Mouse (Mus musculus): Measurements from ENCODE around the gene Npb. TPM values are rescaled to one million over a fixed set of nuclear protein-coding genes. Genes with fewer than 3 reads are reported as not detected.
A peak's percentile ranks its signal among the peaks of the same experiment; 100 is the strongest.

Gene Npb
- polyA plus RNA-seq, 1 experiment from 2014 or later = 3.6 TPM

GRCm38 (mm10) chr11:120641869-120642268 lies 33.6 kb downstream of the Npb start:
- 81% methylated on average over 8 of the region's 8 CpGs for WGBS
- ATAC-seq (replicated peaks; ENCODE audit: low FRiP score) (no peak), DNase-seq (ENCODE audit: low spot score) (no peak)
- no peaks in the 10 kb centered on the region for H3K36me3 ChIP-seq (ENCODE audit: control insufficient read depth, insufficient read depth, low read length)
- H3K27ac ChIP-seq (ENCODE audit: low read depth, low read length) = no peak overlapping the region
- H3K4me2 ChIP-seq = no peak overlapping the region
- no peak overlapping the region for H3K9ac ChIP-seq (ENCODE audit: low read depth, low read length)
- no peak overlapping the region for H3K4me3 ChIP-seq (ENCODE audit: low read depth, low read length)
- peaks cover 18% of the 10 kb centered on the region for H3K27me3 ChIP-seq (replicated peaks; ENCODE audit: control insufficient read depth, insufficient read depth, low read length)
- H3K9me3 ChIP-seq (ENCODE audit: control insufficient read depth, low read length) = no peaks in the 10 kb centered on the region
- H3K4me1 ChIP-seq (replicated peaks; ENCODE audit: control insufficient read depth, insufficient read depth, low read length) = peaks cover 11% of the 10 kb centered on the region

DNA sequence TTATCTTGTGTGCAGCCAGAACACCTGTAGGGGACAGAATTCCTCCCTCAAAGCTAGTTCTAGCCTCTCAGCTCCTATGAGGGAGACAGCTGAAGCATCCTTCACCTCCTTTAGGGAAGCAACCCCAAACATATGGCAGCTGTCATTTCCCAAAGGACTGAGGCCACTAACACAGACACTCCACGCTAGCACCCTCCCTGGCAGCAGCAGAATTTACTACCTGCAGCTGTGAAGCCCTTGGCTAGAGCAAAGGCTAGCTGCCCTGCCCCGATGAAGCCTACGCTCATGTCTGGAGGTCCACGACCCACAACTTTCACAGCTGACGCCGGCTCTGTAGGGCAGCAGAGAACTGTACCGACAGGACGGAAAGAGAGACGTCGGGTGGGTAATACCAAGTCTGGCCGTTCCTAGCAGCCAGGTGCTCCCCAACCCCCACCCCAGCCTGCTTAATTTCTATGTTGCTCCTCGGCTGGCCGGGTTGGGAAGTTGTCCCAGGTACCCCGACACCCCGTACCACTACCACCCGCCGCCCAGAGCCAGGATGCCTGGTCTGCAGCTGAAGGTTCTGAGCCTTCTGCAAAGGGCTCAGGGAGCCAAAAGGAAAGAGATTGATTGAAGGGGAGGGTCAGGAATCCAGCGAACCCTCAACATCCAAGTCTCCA lies 34.8 kb downstream of the Npb start:
- DNase-seq (ENCODE audit: low spot score) (no peak), ATAC-seq (replicated peaks; ENCODE audit: low FRiP score) (peak; percentile 57)
- peak overlapping the region; percentile 56 for H3K9ac ChIP-seq (ENCODE audit: low read depth, low read length)
- no peaks in the 10 kb centered on the region for H3K36me3 ChIP-seq (ENCODE audit: control insufficient read depth, insufficient read depth, low read length)
- H3K27ac ChIP-seq (ENCODE audit: low read depth, low read length) = 0 out of 2 replicates have a peak overlapping the region, but pooled peaks have one; percentile 13
- no peaks in the 10 kb centered on the region for H3K9me3 ChIP-seq (ENCODE audit: control insufficient read depth, low read length)
- H3K4me3 ChIP-seq (ENCODE audit: low read depth, low read length) = peak overlapping the region; percentile 50
- H3K27me3 ChIP-seq (replicated peaks; ENCODE audit: control insufficient read depth, insufficient read depth, low read length) = peaks cover 23% of the 10 kb centered on the region
- H3K4me1 ChIP-seq (replicated peaks; ENCODE audit: control insufficient read depth, insufficient read depth, low read length) = peaks cover 19% of the 10 kb centered on the region
- WGBS = 5% methylated on average over 18 of the region's 18 CpGs
- peak overlapping the region; percentile 81 for H3K4me2 ChIP-seq

- DNase-seq (ENCODE audit: low spot score) (peak; percentile 96), ATAC-seq (replicated peaks; ENCODE audit: low FRiP score) (peak; percentile 99)
- H3K27me3 ChIP-seq (replicated peaks; ENCODE audit: control insufficient read depth, insufficient read depth, low read length) = peaks cover 23% of the 10 kb centered on the region
- no peaks in the 10 kb centered on the region for H3K36me3 ChIP-seq (ENCODE audit: control insufficient read depth, insufficient read depth, low read length)
- H3K4me1 ChIP-seq (replicated peaks; ENCODE audit: control insufficient read depth, insufficient read depth, low read length) = peaks cover 23% of the 10 kb centered on the region
- H3K27ac ChIP-seq (ENCODE audit: low read depth, low read length) = 0 out of 2 replicates have a peak within 1 kb of the TSS, but pooled peaks have one; percentile 13
- peak within 1 kb of the TSS; percentile 81 for H3K4me2 ChIP-seq
- H3K9me3 ChIP-seq (ENCODE audit: control insufficient read depth, low read length) = no peaks in the 10 kb centered on the region
- peak within 1 kb of the TSS; percentile 56 for H3K9ac ChIP-seq (ENCODE audit: low read depth, low read length)
- peak within 1 kb of the TSS; percentile 50 for H3K4me3 ChIP-seq (ENCODE audit: low read depth, low read length)
- under 1% methylated on average over 15 of the region's 15 CpGs for WGBS
These were observed 35.3 kb downstream of the Npb start, which contains the start of gene Pycr1 for GRCm38 (mm10) chr11:120643601-120643987. Pycr1 (minus strand) TSS chr11:120643769.

DNA sequence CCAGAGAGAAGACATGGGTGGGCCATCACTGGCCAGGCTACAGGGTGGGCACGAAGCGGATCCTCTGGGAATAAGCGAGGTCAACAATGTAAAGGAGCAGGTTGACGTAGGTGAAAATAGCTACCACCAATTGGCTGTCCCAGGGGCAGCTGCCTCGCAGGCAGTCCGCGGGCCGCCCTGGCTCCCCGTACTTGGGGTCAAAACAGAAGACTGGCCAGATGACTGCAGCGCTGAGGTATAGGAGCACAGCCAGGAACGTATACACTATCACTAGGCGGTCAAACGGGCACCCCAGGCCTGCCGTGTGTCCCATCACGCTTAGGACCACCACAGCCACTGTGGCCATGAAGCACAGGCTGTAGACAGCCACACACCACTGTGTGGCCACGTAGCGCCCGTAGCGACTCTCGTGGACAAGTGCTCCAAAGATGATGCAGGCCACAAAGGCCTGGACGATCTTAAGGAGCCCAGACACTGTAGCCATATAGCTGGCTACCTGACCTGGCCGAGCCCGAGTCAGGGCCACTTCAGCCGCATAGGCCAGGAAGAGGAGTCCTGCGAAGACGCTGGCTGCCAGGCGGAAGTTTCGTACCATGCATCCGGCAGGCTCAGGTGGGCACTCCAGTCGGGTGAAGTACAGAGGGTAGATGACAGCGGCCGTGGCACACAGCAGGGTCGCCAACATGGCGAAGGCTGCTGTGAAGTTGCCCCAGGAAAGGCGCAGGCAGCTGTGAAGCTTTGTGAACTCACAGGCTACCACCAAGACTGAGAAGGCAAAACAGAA lies 39.0 kb downstream of the Npb start:
- Histone ChIP-seq H3K9ac (ENCODE audit: low read depth, low read length) (0 out of 2 replicates have a peak overlapping the region, but pooled peaks have one; percentile 56), H3K36me3 (ENCODE audit: control insufficient read depth, insufficient read depth, low read length) (no peaks in the 10 kb centered on the region), H3K4me3 (ENCODE audit: low read depth, low read length) (peak overlapping the region; percentile 39; the same call in 1 of the 2 replicates), H3K9me3 (ENCODE audit: control insufficient read depth, low read length) (no peaks in the 10 kb centered on the region), H3K27ac (ENCODE audit: low read depth, low read length) (no peak overlapping the region), H3K4me1 (replicated peaks; ENCODE audit: control insufficient read depth, insufficient read depth, low read length) (peaks cover 23% of the 10 kb centered on the region), H3K4me2 (peak overlapping the region; percentile 71), H3K27me3 (replicated peaks; ENCODE audit: control insufficient read depth, insufficient read depth, low read length) (peaks cover 11% of the 10 kb centered on the region; the same call in 1 of the 2 replicates)
- WGBS = 76% methylated on average over 35 of the region's 35 CpGs
- no peak for DNase-seq (ENCODE audit: low spot score)
- ATAC-seq (replicated peaks; ENCODE audit: low FRiP score) = no peak

- H3K9me3 ChIP-seq (ENCODE audit: control insufficient read depth, low read length) = no peaks in the 10 kb centered on the region
- H3K4me1 ChIP-seq (replicated peaks; ENCODE audit: control insufficient read depth, insufficient read depth, low read length) = peaks cover 16% of the 10 kb centered on the region
- no peaks in the 10 kb centered on the region for H3K36me3 ChIP-seq (ENCODE audit: control insufficient read depth, insufficient read depth, low read length)
- DNase-seq (ENCODE audit: low spot score) (peak; percentile 65), ATAC-seq (replicated peaks; ENCODE audit: low FRiP score) (no peak)
- no peak within 1 kb of the TSS for H3K27ac ChIP-seq (ENCODE audit: low read depth, low read length)
- H3K9ac ChIP-seq (ENCODE audit: low read depth, low read length) = peak within 1 kb of the TSS; percentile 56
- H3K4me3 ChIP-seq (ENCODE audit: low read depth, low read length) = peak within 1 kb of the TSS; percentile 39
- 9% methylated on average over 13 of the region's 13 CpGs for WGBS
- H3K4me2 ChIP-seq = peak within 1 kb of the TSS; percentile 71
- H3K27me3 ChIP-seq (replicated peaks; ENCODE audit: control insufficient read depth, insufficient read depth, low read length) = peaks cover 9% of the 10 kb centered on the region; the same call in 1 of the 2 replicates
These were observed 39.8 kb downstream of the Npb start, which contains the start of gene Myadml2 for GRCm38 (mm10) chr11:120648001-120648476. Myadml2 (minus strand) TSS chr11:120648158.

DNA sequence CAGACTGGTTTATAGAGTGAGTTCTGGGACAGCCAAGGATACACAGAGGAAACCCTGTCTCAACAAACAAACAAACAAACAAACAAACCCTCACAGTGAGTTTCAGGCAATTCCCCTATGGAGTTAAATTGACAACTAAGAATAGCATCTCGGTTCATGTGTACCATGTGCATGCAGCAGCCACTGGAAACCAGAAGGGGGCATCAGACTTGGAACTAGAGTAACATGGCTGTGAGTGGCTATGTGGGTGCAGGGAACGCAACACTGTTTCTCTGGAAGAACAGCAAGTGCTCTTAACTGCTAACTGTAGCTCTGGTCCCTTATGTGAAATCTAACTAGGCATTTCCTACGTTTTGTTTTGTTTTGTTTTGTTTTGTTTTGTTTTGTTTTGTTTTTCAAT lies 43.6 kb downstream of the Npb start:
- H3K9ac ChIP-seq (ENCODE audit: low read depth, low read length) = no peak overlapping the region
- H3K4me1 ChIP-seq (replicated peaks; ENCODE audit: control insufficient read depth, insufficient read depth, low read length) = peaks cover 11% of the 10 kb centered on the region
- peaks cover 17% of the 10 kb centered on the region; the same call in 1 of the 2 replicates for H3K27me3 ChIP-seq (replicated peaks; ENCODE audit: control insufficient read depth, insufficient read depth, low read length)
- H3K27ac ChIP-seq (ENCODE audit: low read depth, low read length) = no peak overlapping the region
- 60% methylated on average over 3 of the region's 3 CpGs for WGBS
- H3K9me3 ChIP-seq (ENCODE audit: control insufficient read depth, low read length) = no peaks in the 10 kb centered on the region
- H3K4me3 ChIP-seq (ENCODE audit: low read depth, low read length) = no peak overlapping the region
- DNase-seq (ENCODE audit: low spot score) = no peak
- ATAC-seq (replicated peaks; ENCODE audit: low FRiP score) = no peak
- H3K36me3 ChIP-seq (ENCODE audit: control insufficient read depth, insufficient read depth, low read length) = no peaks in the 10 kb centered on the region
- no peak overlapping the region for H3K4me2 ChIP-seq

DNA sequence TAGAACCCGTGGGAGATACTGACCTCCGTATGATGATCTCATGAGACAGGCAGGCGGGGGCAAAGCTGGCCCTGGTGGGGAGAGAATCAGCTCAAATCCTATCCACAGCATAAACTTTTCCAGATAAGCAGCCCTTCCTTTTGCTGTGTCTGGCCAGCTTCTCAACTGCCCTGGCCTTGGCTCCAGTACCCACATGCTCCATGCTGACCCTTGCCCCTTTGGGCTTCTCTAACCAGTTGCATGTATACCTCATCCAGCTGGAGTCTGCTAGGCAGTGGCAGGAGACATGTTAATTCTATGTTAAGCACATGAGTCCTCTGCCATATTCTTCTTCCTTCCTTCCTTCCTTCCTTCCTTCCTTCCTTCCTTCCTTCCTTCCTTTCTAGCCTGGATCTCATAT lies 46.5 kb downstream of the Npb start:
- Histone ChIP-seq H3K9me3 (ENCODE audit: control insufficient read depth, low read length) (no peaks in the 10 kb centered on the region), H3K27ac (ENCODE audit: low read depth, low read length) (no peak overlapping the region), H3K4me3 (ENCODE audit: low read depth, low read length) (no peak overlapping the region), H3K36me3 (ENCODE audit: control insufficient read depth, insufficient read depth, low read length) (no peaks in the 10 kb centered on the region), H3K9ac (ENCODE audit: low read depth, low read length) (no peak overlapping the region), H3K4me1 (replicated peaks; ENCODE audit: control insufficient read depth, insufficient read depth, low read length) (peaks cover 3% of the 10 kb centered on the region; the same call in 1 of the 2 replicates), H3K4me2 (no peak overlapping the region), H3K27me3 (replicated peaks; ENCODE audit: control insufficient read depth, insufficient read depth, low read length) (peaks cover 38% of the 10 kb centered on the region)
- 59% methylated on average over 3 of the region's 3 CpGs for WGBS
- no peak for DNase-seq (ENCODE audit: low spot score)
- no peak for ATAC-seq (replicated peaks; ENCODE audit: low FRiP score)

DNA sequence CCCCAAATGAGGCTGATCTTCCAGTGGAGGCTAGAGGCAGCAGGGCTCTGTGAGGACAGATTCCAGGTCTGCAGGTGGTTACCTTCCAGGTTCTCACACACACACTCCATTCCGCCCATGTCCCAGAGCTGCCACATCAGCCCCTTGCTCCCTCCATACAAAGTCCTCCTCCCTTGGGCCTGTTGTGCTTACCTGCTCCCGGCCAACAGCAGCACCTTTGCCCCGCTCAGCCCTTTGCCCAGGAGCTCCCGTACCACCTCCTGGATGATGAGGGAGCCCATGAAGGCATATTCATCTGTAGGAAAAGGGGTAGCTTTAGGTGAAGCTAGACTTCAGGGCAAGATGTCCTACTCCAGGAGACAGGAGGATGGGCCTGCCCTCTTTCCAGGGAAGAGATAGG lies 49.0 kb downstream of the Npb start:
- DNase-seq (ENCODE audit: low spot score) (no peak), ATAC-seq (replicated peaks; ENCODE audit: low FRiP score) (no peak)
- Histone ChIP-seq H3K9ac (ENCODE audit: low read depth, low read length) (no peak overlapping the region), H3K27me3 (replicated peaks; ENCODE audit: control insufficient read depth, insufficient read depth, low read length) (peaks cover 64% of the 10 kb centered on the region), H3K4me3 (ENCODE audit: low read depth, low read length) (no peak overlapping the region), H3K9me3 (ENCODE audit: control insufficient read depth, low read length) (no peaks in the 10 kb centered on the region), H3K36me3 (ENCODE audit: control insufficient read depth, insufficient read depth, low read length) (no peaks in the 10 kb centered on the region), H3K4me1 (replicated peaks; ENCODE audit: control insufficient read depth, insufficient read depth, low read length) (peaks cover 19% of the 10 kb centered on the region), H3K4me2 (no peak overlapping the region), H3K27ac (ENCODE audit: low read depth, low read length) (no peak overlapping the region)
- 81% methylated on average over 4 of the region's 4 CpGs for WGBS

Measured in liver, embryonic 11.5 days (tissue).